Mouse (Mus musculus): ENCODE data around the gene C130060K24Rik.

DNA sequence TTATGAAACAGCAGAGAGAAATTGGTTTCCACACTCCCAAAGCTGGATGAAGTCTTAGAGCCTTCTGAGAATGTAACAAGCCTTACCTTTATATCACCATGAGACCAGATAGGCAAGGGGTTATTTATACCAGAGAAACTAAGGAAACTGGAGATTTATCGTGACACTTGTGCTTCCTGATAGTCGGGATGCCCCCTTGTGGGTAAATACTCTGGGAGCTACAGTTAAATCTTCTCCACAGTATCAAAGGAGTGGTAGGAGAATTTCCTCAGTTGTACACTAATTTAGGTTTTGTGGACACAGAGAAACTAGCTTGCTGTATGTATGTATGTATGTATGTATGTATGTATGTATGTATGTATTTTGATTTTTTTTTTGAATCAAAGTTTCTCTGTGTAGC, 5.0 kb upstream of the C130060K24Rik start:
- TF ChIP-seq CTCF (conservative IDR thresholded peaks at IDR 0.05; ENCODE audit: low read length): no peak
- TF ChIP-seq POU5F1 (IDR thresholded peaks at IDR 0.05; ENCODE audit: borderline replicate concordance, low read length): no peak
- TF ChIP-seq NANOG (IDR thresholded peaks at IDR 0.05; ENCODE audit: borderline replicate concordance, low read length): no peak

All from E14TG2a.4 (cell line).